Mouse (Mus musculus) kidney, adult 11 months (tissue): Measurements from ENCODE around the gene D630036H23Rik.
"Not testable (repeated sequence)": the region's sequence is repeated elsewhere in the genome, so short reads cannot be mapped to it uniquely, and the experiment has no call there.

Experiments
- DNase-seq: peaks from one replicate; pipeline ENCODE4 v3.0.0; 2022

D630036H23Rik gene

GRCm38 (mm10) chr12:36381441-36382340 is at the start of gene D630036H23Rik, which contains the start of gene Ispd:
TSS of gene D630036H23Rik (minus strand) at chr12:36382181.
TSS of gene Ispd (plus strand) at chr12:36381450.
- peak; percentile 89 for DNase-seq

GRCm38 (mm10) chr12:36426163-36427045 is 44.4 kb upstream of the D630036H23Rik start:
- DNase-seq: peak; percentile 12

GRCm38 (mm10) chr12:36425258-36425657 is 43.3 kb upstream of the D630036H23Rik start:
- DNase-seq: no peak

GRCm38 (mm10) chr12:36423677-36424076 is 41.7 kb upstream of the D630036H23Rik start:
- DNase-seq: peak; percentile 17

GRCm38 (mm10) chr12:36395115-36395514 is 13.1 kb upstream of the D630036H23Rik start:
- DNase-seq: no peak

- DNase-seq: no peak
Observed at GRCm38 (mm10) chr12:36386991-36387390, 5.0 kb upstream of the D630036H23Rik start.

- no peak for DNase-seq
Observed at GRCm38 (mm10) chr12:36385386-36385785, 3.4 kb upstream of the D630036H23Rik start.

GRCm38 (mm10) chr12:36380806-36381205 is 1.2 kb downstream of the D630036H23Rik start:
- no peak for DNase-seq

- DNase-seq: no peak
Observed at GRCm38 (mm10) chr12:36380254-36380653, 1.7 kb downstream of the D630036H23Rik start.

- not testable (repeated sequence) for DNase-seq
Observed at GRCm38 (mm10) chr12:36376391-36376790, 5.6 kb downstream of the D630036H23Rik start.

- DNase-seq: no peak
Observed at GRCm38 (mm10) chr12:36373237-36373998, 8.6 kb downstream of the D630036H23Rik start.

GRCm38 (mm10) chr12:36364013-36364412 is 18.0 kb downstream of the D630036H23Rik start:
- no peak for DNase-seq

- DNase-seq: no peak
Observed at GRCm38 (mm10) chr12:36360693-36361092, 21.3 kb downstream of the D630036H23Rik start.

GRCm38 (mm10) chr12:36360064-36360463 is 21.9 kb downstream of the D630036H23Rik start:
- no peak for DNase-seq

GRCm38 (mm10) chr12:36344131-36344530 is 37.9 kb downstream of the D630036H23Rik start:
- DNase-seq: no peak

GRCm38 (mm10) chr12:36333837-36334281 is 48.1 kb downstream of the D630036H23Rik start:
- DNase-seq: no peak

GRCm38 (mm10) chr12:36332676-36333075 is 49.3 kb downstream of the D630036H23Rik start:
- no peak for DNase-seq
